Mouse (Mus musculus) embryonic fibroblast, embryonic 13.5 days (primary cell): ENCODE measurements at regions not wholly inside any gene's neighbourhood (a gene's known extent, or its start where the extent isn't known, plus 50 kb on each side); places are given as distances from the start of the nearest gene placed in this dataset.

Experiments
- CTCF ChIP-seq: IDR thresholded peaks from 2 replicates; pipeline ENCODE4 v1.5.1; 2011; ENCODE audit warnings: mild to moderate bottlenecking, control low read depth, low read length, moderate library complexity, borderline replicate concordance; ENCODE audit not compliant: insufficient read depth
- POLR2A ChIP-seq: IDR thresholded peaks from 2 replicates; pipeline ENCODE4 v1.6.1; 2011; ENCODE audit warnings: low read depth, mild to moderate bottlenecking, control low read depth, low read length, moderate library complexity

DNA sequence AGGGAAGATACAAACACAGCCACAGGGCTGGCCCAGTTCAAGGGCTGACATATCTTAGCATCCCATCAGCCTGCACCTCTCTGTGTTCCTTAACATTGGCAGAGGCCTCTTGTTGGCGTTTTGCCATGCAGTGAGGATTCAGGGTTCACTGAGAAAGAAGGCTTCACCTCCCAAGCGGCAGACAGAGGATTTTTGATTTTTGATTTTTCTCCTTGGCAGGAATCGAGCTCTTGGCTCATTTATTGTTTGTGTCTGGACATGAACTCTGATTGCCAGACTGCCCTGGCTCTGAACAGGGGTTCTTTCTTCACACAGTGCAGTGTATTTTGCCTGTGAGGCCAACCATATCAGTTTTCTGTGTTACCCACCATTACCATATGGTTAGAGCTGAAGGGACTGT is 259.9 kb upstream of the Dcn start:
- no peak for TF ChIP-seq CTCF
- TF ChIP-seq POLR2A, result no peak
